Mouse (Mus musculus): Measurements from ENCODE around the gene Arhgap23. TPM values are rescaled to one million over a fixed set of nuclear protein-coding genes. Genes with fewer than 3 reads are reported as not detected.

Arhgap23 gene
- total RNA-seq, 2 experiments from 2014 or later = 5.9 to 7.5 TPM

DNA sequence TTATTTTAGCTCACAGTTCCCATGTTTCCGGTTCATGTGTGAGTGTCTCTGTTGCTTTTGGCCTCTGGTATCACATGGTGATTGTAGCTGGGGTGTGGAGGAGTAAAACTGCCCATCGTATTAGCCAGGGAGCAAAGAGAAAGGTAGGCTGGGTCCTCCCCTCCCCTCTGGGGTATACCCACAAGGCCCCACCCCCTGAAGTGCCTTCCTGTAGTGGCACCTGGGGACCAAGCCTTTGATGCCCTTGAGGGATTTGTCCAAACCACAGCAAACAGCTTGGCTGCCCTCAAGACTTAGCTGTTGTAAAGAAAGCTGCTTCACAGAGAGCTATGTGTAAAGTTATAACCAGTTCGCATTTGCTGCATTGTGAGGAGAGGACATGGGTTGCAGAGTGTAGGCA lies 72.3 kb downstream of the Arhgap23 start:
- no peak overlapping the region for H3K27ac ChIP-seq
- TF ChIP-seq CTCF (IDR thresholded peaks at IDR 0.05) = no peak
- intact Hi-C loops (cut with DNase I) = loop anchor here (2.0 to 5.0 kb wide), 2 partner anchors 69 to 90 kb away; partner anchors contain the start of gene Srcin1

DNA sequence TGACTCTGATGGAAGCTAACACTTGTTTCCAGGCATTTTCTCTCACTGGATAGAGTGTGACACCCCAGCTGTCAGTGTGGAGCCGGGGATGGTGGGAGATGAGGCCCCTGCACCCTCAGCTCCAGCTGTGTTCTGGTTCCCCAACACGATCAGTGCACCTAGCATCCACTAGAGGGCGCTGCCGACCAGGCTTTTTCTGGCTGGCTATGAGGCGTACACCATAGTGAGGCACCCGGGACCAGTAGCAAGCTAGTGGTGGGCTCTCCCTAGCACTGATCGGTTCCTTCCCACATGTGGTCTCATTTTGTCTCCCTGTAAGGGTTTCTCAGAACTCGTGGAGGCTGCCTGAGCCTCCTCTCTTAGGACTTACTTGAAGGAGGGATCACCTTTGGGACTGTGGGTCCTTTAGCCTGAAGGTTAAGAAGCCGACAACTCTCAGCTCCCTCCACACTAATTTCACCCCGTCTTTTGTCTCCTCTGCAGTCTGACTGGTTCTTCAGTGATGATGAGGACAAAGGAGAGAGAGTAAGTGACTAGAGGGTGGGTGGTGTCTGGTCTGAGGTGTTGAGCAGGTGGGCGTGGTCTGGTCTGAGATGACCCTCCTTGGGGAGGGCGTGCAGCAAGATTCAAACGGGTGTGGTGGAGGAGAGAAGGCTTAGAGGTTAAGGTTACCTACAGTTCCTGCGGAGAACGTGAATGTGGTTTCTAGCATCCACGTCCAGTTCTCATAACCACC lies 74.4 kb downstream of the Arhgap23 start:
- intact Hi-C loops (cut with DNase I) = loop anchor here (1.0 to 5.0 kb wide), 3 partner anchors 67 to 133 kb away; partner anchors contain the start of gene Srcin1

More for the DNA sequence above, 72.3 kb downstream of the Arhgap23 start:
- no peak for DNase-seq
- no peak overlapping the region for H3K4me3 ChIP-seq

DNA sequence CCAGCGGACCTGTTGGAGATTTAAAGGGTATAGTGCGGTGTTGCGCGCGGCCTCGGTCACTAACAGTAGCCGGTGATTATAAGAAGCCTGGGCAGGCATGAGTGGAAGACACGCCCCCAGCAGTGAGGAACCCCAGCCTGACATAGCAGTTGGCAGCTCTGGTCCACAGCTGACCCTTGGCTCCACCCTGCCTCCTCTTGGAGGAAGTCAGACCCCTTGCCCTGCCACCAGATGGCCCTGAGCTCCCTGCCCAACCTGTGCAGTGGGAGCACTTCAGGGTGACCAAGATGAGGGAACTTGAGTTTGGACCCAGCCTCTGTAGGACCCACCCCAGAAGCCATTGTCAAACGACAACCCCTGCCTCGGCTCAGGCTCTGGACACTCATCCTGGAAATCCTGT lies 76.3 kb downstream of the Arhgap23 start:
- no peak for TF ChIP-seq CTCF (IDR thresholded peaks at IDR 0.05)
- DNase-seq = no peak
- H3K27ac ChIP-seq = no peak overlapping the region
- H3K4me3 ChIP-seq = no peak overlapping the region
- intact Hi-C loops (cut with DNase I) = no loop called here

More for the DNA sequence above, 74.4 kb downstream of the Arhgap23 start:
- peak; percentile 99; the same call in 1 of the 2 replicates for TF ChIP-seq CTCF (IDR thresholded peaks at IDR 0.05)
- no peak overlapping the region for H3K4me3 ChIP-seq
- peak; percentile 81 for DNase-seq
- no peak overlapping the region for H3K27ac ChIP-seq

DNA sequence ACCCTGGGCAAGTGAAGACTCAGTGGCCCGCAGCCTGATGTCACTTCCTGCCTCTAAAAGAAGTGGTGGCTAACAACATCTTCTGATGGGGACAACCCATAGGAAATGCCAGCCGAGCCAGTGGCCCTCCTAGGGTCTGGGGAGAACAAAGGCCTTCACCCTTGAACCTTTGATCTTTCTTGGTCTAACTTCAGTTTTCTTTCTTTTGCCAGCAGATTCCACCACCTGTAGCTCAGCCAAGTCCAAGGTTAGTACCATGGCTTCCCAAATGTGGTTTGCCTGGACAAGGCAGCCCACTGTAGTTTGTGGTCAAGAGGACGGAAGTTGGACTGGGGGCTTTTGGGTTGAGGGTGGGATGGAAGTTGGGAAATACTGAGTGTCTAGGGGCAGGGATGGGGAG lies 77.5 kb downstream of the Arhgap23 start:
- no peak overlapping the region for H3K27ac ChIP-seq
- no peak for TF ChIP-seq CTCF (IDR thresholded peaks at IDR 0.05)
- no peak for DNase-seq
- no peak overlapping the region for H3K4me3 ChIP-seq
- intact Hi-C loops (cut with DNase I) = no loop called here

DNA sequence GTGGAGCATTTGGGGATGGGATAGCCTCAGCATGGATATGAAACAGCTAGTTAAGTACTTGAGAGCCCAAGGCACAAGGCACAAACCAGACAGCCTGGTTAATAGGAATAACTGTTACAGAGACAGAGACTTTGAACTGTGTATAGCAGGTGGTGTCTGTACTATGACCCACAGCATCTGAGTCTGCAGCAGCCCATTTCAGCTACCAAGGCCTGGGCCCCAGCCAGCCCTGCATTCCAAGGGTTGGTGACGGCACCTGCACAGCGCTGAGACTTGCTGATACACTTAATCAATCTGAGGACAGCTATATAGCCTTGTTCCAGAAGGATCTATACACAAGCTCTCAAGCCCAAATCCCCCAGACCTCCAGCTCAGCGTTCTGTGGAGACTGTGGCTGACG lies 82.2 kb downstream of the Arhgap23 start:
- intact Hi-C loops (cut with DNase I) = no loop called here
- no peak for TF ChIP-seq CTCF (IDR thresholded peaks at IDR 0.05)
- Histone ChIP-seq H3K4me3 (no peak overlapping the region), H3K27ac (no peak overlapping the region)
- no peak for DNase-seq

DNA sequence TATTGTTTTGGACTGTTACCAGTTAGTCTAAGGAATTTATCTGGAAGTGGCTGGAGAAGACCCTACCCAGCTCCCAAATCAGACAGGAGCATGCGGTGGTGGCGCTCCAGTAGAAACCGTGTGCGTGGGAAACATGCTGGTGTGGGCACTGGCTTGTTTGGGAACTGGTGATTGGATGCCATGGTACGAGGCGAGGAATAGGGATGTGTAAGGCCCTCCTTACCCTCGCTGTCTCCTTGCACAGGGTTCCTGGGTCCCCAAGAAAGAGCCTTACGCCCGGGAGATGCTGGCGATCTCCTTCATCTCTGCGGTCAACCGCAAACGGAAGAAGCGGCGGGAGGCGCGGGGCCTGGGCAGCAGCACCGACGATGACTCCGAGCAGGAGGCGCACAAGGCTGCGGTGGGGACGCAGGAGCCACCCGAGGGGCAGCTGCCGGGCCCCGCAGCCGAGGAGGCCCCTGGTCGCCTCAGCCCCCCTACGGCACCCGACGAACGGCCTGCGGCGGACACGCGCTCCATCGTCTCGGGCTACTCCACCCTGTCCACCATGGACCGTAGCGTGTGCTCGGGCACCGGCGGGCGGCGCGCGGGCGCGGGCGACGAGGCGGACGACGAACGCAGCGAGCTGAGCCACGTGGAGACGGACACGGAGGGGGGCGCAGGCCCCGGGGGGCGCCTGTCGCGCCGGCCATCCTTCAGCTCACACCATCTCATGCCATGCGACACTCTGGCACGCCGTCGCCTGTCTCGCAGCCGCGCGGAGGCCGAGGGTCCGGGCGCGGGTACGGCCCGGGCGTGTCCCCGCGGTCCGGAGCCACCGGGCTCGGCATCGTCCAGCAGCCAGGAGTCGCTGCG lies 84.8 kb downstream of the Arhgap23 start, which contains the start of gene 4933428G20Rik:
Gene 4933428G20Rik, minus strand, starts transcription at position 476 of the 855 bp plus-strand sequence.
- DNase-seq = no peak
- intact Hi-C loops (cut with DNase I) = no loop called here
- no peak for TF ChIP-seq CTCF (IDR thresholded peaks at IDR 0.05)
- no peak within 1 kb of the TSS for H3K4me3 ChIP-seq
- H3K27ac ChIP-seq = no peak within 1 kb of the TSS

DNA sequence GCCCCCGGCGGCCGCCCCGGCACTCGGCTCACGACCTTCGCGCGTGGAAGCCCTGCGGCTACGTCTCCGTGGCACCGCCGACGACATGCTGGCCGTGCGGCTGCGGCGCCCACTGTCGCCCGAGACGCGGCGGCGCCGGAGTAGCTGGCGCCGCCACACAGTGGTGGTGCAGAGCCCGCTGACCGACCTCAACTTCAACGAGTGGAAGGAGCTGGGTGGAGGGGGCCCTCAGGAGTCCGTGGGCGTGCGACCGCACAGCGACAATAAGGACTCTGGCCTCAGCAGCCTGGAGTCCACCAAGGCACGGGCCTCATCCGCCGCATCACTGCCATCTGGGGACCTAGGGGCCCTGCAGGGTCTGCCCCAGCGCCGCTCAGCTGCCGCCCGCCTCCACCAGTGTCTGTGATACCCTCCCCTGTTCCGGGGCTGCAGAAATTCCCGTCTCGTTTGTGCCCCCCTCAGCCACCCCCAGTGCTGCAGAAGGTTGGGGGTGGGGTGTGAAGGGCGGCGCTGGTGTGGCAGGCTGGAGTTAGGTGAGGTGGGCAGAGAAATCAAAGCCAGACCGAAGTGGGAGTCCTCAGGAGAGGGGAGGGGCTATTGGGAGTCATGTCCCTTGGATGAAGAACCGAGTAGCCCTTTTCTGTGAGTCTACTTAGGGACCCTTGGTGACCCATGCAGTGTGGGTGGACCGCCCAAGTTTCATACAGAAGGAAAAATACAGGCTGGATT lies 85.6 kb downstream of the Arhgap23 start:
- TF ChIP-seq CTCF (IDR thresholded peaks at IDR 0.05) = no peak
- DNase-seq = no peak
- intact Hi-C loops (cut with DNase I) = no loop called here
- Histone ChIP-seq H3K27ac (no peak overlapping the region), H3K4me3 (no peak overlapping the region)

DNA sequence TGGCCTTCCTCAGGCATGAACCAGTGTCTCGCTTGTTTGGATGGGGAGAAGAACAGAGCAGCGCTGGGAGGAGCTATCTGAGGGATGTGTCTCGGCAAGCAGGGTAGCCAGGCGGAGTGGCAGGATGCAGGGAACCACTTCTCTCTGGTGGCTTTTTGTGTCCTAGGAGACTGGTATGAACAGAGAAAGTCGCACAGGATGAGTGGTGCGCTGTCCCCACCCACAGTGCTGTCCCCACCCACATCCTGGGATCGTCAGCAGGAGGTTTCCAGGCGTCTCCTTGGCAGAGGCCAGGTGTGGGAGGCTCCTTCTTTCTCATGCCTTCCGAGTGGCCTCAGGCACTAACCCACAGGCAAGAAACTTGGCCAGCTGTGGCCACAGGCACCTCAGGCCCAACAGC lies 87.0 kb downstream of the Arhgap23 start:
- intact Hi-C loops (cut with DNase I) = no loop called here
- no peak overlapping the region for H3K27ac ChIP-seq
- no peak for TF ChIP-seq CTCF (IDR thresholded peaks at IDR 0.05)
- no peak for DNase-seq
- no peak overlapping the region for H3K4me3 ChIP-seq

DNA sequence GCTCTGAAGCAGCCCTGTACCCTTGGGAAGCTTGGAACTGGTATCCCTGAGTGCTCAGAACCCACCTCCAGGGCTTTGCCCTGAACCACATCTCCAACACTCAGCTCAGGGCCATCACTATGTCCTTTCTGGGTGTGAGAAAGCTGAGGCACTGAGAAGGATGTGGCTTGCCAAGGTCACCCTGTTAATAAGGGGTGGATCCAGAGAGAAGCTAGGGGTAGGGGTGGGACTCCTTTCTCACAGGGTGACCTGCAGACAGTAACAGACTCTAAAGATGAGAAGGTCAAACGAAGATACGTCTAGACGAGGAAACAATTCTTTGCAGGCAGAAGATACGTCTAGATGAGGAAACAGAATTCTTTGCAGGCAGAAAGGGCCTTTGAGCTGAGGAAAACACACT lies 87.5 kb downstream of the Arhgap23 start:
- DNase-seq = no peak
- no peak for TF ChIP-seq CTCF (IDR thresholded peaks at IDR 0.05)
- Histone ChIP-seq H3K4me3 (no peak overlapping the region), H3K27ac (no peak overlapping the region)
- intact Hi-C loops (cut with DNase I) = no loop called here

DNA sequence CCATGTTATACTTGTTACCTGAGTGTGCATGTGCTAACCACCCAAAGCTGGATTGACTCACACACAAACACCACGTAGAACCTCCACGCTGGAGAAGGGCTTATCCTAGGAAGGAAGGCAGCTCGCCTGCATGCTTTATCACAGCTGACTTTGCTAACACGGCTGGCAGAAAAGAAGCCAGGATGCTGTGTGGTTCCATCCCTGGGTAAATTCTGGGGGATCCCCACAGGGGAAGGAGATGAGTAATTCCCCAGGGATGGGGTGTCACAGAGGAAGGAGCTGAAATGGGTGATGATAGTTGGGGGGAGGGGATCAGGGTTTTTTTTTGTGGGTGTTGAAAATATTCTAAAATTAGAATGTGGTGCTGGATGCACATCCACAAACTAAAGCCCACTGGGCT lies 90.5 kb downstream of the Arhgap23 start:
- DNase-seq = no peak
- no peak overlapping the region for H3K27ac ChIP-seq
- no peak overlapping the region for H3K4me3 ChIP-seq
- intact Hi-C loops (cut with DNase I) = no loop called here
- no peak for TF ChIP-seq CTCF (IDR thresholded peaks at IDR 0.05)

DNA sequence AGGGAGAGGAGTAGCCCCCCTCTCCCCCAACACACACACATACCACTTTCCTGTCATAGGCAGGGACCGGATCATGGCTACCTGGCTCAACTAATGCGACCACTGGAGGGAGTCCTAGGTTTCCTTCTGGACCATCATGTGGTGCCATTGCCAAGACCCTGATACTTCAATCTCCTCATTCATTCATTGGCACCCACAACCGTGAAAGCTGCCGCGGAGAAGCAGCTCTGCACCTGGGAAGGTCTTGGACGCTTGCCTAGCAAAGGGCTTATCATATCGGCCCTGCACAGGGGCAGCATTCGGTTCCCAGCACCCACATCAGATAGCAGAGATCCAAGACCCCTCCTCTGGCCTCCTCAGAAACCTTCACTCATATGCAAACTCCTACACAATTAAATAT lies 91.0 kb downstream of the Arhgap23 start:
- no peak overlapping the region for H3K27ac ChIP-seq
- no peak for DNase-seq
- no peak overlapping the region for H3K4me3 ChIP-seq
- peak; percentile 4; the same call in 1 of the 2 replicates for TF ChIP-seq CTCF (IDR thresholded peaks at IDR 0.05)
- intact Hi-C loops (cut with DNase I) = no loop called here

DNA sequence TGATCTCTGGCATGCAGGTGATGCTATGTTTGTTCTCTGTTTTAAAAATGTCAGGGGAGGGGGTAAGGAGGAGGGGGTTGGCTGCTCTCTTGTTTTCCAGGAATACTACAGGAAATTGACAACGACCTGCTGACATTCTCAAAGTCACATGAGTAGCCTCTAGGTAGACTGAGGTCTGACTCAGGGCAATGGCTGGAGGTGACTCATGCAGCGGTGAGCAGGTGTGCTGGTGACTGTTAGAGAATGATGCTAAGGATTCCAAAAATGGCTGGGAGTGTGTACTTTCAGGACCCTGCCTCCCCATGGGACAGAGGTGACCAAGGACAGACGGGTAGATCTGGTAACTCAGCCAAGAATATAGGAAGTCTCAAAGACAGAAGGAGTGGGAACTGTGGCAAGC lies 92.9 kb downstream of the Arhgap23 start:
- no peak for DNase-seq
- no peak for TF ChIP-seq CTCF (IDR thresholded peaks at IDR 0.05)
- Histone ChIP-seq H3K27ac (no peak overlapping the region), H3K4me3 (no peak overlapping the region)
- intact Hi-C loops (cut with DNase I) = no loop called here
